Mouse (Mus musculus) embryonic facial prominence, embryonic 13.5 days (tissue): ENCODE measurements around the gene Ccdc138. TPM values are rescaled to one million over a fixed set of nuclear protein-coding genes. Genes with fewer than 3 reads are reported as not detected.
"Not testable (repeated sequence)": the region's sequence is repeated elsewhere in the genome, so short reads cannot be mapped to it uniquely, and the experiment has no call there.

Experiments
- ATAC-seq: fragments of 200-750 bp; cut with Nextera tagmentation; 2 replicates; pipeline ENCODE4 v1.8.0; 2017; ENCODE audit warnings: low read depth; ENCODE audit not compliant: insufficient number of reproducible peaks, insufficient read depth, low FRiP score, low TSS enrichment
- H3K27ac ChIP-seq: fragments of 300-500 bp; sonication (generic); 2 replicates; pipeline ENCODE4 v1.5.1; 2015; ENCODE audit warnings: moderate library complexity, mild to moderate bottlenecking, inconsistent platforms
- H3K27me3 ChIP-seq: fragments of 300-500 bp; sonication (generic); 2 replicates; pipeline ENCODE4 v1.6.1; 2015; ENCODE audit warnings: mild to moderate bottlenecking, inconsistent platforms
- H3K36me3 ChIP-seq: fragments of 300-500 bp; sonication (generic); 2 replicates; pipeline ENCODE4 v1.6.1; 2015; ENCODE audit warnings: mild to moderate bottlenecking, inconsistent platforms
- H3K4me1 ChIP-seq: fragments of 300-500 bp; sonication (generic); 2 replicates; pipeline ENCODE4 v1.6.1; 2015; ENCODE audit warnings: inconsistent platforms
- H3K4me2 ChIP-seq: fragments of 300-500 bp; sonication (generic); 2 replicates; pipeline ENCODE4 v1.6.1; 2015; ENCODE audit warnings: moderate library complexity, mild to moderate bottlenecking, inconsistent platforms
- H3K4me3 ChIP-seq: fragments of 300-500 bp; sonication (generic); 2 replicates; pipeline ENCODE4 v1.5.1; 2015; ENCODE audit warnings: mild to moderate bottlenecking, inconsistent platforms
- H3K9ac ChIP-seq: fragments of 300-500 bp; sonication (generic); 2 replicates; pipeline ENCODE4 v1.6.1; 2015; ENCODE audit warnings: mild to moderate bottlenecking, inconsistent platforms
- H3K9me3 ChIP-seq: fragments of 300-500 bp; sonication (generic); 2 replicates; pipeline ENCODE4 v1.6.1; 2016; ENCODE audit warnings: inconsistent platforms
- WGBS: fragments of 180-500 bp; shearing (Covaris S2); methylation state at CpG from one replicate; pipeline ENCODE4 v1.1.7; 2015; ENCODE audit warnings: mixed read lengths; 5-methylcytosine and 5-hydroxymethylcytosine counted together
- polyA plus RNA-seq: library from polyadenylated mRNA; unstranded; fragments of >200 nt; fragmentation: Nextera tagmentation; extraction: Ambion mirVana; gene quantifications from 2 replicates; pipeline ENCODE4 v1.2.1, GENCODE M21; 2015

Gene Ccdc138
- polyA plus RNA-seq, 1 experiment from 2014 or later: 13.5 TPM

DNA sequence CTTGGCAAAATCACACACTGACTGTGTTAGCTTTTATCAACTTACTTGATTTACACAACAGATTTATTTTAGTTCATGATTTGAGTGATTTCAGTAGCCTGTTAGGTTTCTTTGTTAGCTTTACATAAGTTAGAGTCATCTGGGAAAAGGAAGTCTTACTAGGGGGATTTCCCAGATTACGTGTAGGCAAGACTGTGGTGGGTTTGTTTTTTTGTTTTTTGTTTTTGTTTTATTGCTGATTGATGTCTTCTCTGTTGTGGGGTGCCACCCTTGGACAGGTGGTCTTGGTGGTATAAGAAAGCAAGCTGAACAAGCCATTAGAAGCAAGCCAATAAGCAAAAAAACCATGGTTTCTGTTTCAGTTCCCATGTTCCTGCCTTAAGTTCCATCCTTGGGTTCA, 31.6 kb downstream of the Ccdc138 start:
- Histone ChIP-seq H3K9ac (no peak overlapping the region), H3K9me3 (peaks cover 3% of the 10 kb centered on the region; the same call in 1 of the 2 replicates), H3K4me1 (no peaks in the 10 kb centered on the region), H3K36me3 (peaks cover 54% of the 10 kb centered on the region), H3K4me3 (no peak overlapping the region), H3K4me2 (no peak overlapping the region), H3K27me3 (no peaks in the 10 kb centered on the region), H3K27ac (no peak overlapping the region)
- 91% methylated on average over 1 of the region's 1 CpGs for WGBS
- ATAC-seq: no peak

DNA sequence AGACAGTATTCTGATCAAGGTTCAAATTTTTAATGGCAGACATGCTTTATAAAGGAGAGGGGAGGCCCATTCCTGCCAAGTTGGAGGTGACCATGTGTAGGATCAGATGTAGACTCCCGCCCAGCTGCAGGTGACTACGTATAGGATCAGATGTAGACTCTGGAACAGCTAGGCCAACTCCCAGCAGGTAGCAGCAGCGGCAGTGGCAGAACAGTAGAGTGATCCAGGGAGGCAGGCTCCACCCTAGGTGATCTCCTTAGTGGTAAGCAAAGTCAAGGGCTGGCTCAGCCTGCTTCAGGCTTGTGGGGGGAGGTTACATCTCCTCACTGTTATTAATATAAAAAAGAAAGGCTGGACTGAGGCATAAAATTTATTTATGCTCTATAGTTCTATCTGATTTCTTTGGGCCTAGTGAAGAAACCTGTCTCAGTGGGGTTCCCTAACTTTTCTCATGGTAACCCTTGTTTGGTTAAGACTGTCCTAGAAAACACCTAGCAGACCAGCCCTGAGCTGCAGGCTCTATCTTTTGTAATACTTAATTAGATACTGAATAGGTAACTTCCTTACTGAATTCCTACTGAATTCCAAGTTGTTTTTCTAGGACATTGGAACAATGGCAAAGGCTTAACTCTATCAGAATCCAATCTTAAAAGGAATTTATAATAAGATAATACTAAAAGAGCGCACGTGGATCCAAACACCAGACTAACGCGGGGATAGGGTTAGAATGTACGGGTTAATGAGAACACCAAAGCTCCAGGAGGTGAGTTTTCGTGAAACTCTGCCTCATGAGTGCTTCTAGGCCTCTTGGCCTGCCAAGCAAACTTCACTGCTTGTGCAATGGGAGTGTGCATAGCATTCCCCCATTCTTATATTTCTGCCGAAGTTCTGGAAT, 33.4 kb downstream of the Ccdc138 start:
- no peak for ATAC-seq
- Histone ChIP-seq H3K36me3 (peaks cover 37% of the 10 kb centered on the region), H3K4me2 (no peak overlapping the region), H3K27ac (no peak overlapping the region), H3K27me3 (no peaks in the 10 kb centered on the region), H3K4me1 (no peaks in the 10 kb centered on the region), H3K9me3 (peaks cover 3% of the 10 kb centered on the region; the same call in 1 of the 2 replicates), H3K4me3 (no peak overlapping the region), H3K9ac (no peak overlapping the region)
- whole genome bisulfite sequencing: 81% methylated on average over 10 of the region's 10 CpGs

- Histone ChIP-seq H3K36me3 (peaks cover 37% of the 10 kb centered on the region), H3K9me3 (peaks cover 3% of the 10 kb centered on the region; the same call in 1 of the 2 replicates)
- ATAC-seq: no peak
These were observed 34.4 kb downstream of the Ccdc138 start for GRCm38 (mm10) chr10:58532177-58532576.

GRCm38 (mm10) chr10:58536276-58536675, 38.5 kb downstream of the Ccdc138 start:
- not testable (repeated sequence) for ATAC-seq, H3K4me1 ChIP-seq, H3K4me3 ChIP-seq, H3K4me2 ChIP-seq, H3K9ac ChIP-seq, H3K9me3 ChIP-seq, H3K27me3 ChIP-seq, H3K27ac ChIP-seq
- WGBS: 87% methylated on average over 5 of the region's 5 CpGs
- H3K36me3 ChIP-seq: peaks cover 28% of the 10 kb centered on the region

More at GRCm38 (mm10) chr10:58532177-58532576, 34.4 kb downstream of the Ccdc138 start:
- no peaks in the 10 kb centered on the region for H3K4me1 ChIP-seq
- no peak overlapping the region for H3K4me3 ChIP-seq
- no peaks in the 10 kb centered on the region for H3K27me3 ChIP-seq
- no peak overlapping the region for H3K4me2 ChIP-seq
- H3K27ac ChIP-seq: no peak overlapping the region
- WGBS: 92% methylated on average over 2 of the region's 2 CpGs
- H3K9ac ChIP-seq: no peak overlapping the region

DNA sequence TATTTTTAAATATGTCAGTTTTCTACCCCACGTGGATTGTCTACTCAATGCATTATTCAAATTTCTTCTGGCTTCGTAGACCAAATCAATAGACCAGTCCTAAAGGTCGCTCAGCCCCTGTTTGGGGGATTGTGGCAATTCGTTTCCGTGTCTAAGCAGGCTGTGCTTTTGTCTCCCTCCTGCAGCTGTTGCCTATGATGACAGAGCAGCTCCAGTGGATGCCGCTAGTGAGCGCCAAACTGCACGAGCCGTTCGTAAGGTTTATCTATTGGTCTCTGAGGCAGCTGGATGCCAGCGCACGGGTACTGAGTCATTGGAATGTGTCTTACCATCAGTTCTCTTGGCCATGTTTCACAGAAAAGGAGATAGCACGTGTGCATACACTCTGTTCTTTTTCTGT, 42.9 kb downstream of the Ccdc138 start:
- no peaks in the 10 kb centered on the region for H3K9me3 ChIP-seq
- no peaks in the 10 kb centered on the region for H3K27me3 ChIP-seq
- no peak overlapping the region for H3K27ac ChIP-seq
- no peak overlapping the region for H3K4me2 ChIP-seq
- no peak for ATAC-seq
- H3K9ac ChIP-seq: no peak overlapping the region
- H3K36me3 ChIP-seq: peaks cover 24% of the 10 kb centered on the region
- H3K4me1 ChIP-seq: no peaks in the 10 kb centered on the region
- 68% methylated on average over 13 of the region's 13 CpGs for WGBS
- H3K4me3 ChIP-seq: no peak overlapping the region

DNA sequence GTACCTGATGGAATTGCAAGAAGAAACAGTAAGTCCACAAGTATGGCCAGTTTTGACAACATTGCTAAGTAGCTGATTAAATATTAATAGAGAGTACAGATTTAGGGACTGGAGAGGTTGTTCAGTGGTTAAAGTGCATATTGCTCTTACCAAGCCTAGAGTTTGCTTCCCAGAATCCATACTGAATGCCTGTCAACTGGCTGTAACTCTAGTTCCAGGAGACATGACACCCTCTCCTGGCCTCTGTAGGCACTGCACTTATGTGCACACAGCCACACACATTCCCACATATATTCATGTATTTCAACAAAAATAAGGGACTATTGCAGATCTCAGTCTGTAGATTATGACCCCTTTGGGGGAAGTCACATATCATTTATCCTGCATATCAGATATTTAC, 51.0 kb downstream of the Ccdc138 start:
- no peak overlapping the region for H3K4me3 ChIP-seq
- no peaks in the 10 kb centered on the region for H3K4me1 ChIP-seq
- no peak overlapping the region for H3K27ac ChIP-seq
- ATAC-seq: no peak
- H3K4me2 ChIP-seq: no peak overlapping the region
- peaks cover 6% of the 10 kb centered on the region for H3K36me3 ChIP-seq
- no peaks in the 10 kb centered on the region for H3K9me3 ChIP-seq
- H3K27me3 ChIP-seq: no peaks in the 10 kb centered on the region
- H3K9ac ChIP-seq: no peak overlapping the region

DNA sequence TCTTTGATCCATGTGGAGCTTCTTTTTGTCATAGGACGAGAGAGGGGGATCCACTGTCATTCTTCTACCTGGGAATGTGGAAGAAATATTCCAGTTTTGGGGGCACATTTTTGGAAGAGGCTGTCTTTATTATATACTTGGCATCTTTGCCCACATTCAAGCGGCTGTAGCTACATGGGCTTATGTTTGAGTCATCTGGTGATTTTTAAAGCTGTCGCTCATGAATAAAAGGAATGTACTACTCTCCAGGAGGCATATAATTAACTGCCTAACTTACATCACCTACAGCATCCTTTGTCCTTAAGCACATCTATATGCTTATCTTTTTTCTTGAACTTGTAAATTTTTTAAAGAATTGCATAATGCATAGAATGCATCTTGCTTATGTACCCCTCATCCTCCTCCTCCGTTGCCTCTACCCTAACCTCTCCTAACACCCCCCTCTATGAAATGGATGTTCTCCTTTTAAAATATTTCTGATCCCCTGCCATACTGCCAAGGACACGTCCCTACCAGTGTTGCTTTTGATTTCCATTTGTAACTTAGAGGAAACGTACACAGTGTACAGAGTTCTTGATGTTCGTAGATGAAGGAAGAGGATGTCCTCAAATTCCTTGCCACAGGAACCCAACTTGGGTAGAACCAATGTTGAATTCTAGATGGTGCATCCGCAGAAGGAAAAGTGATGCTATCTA, 57.1 kb downstream of the Ccdc138 start:
- H3K4me1 ChIP-seq: no peaks in the 10 kb centered on the region
- no peak overlapping the region for H3K4me2 ChIP-seq
- no peaks in the 10 kb centered on the region for H3K27me3 ChIP-seq
- no peak overlapping the region for H3K9ac ChIP-seq
- no peak overlapping the region for H3K27ac ChIP-seq
- H3K36me3 ChIP-seq: no peaks in the 10 kb centered on the region
- no peaks in the 10 kb centered on the region for H3K9me3 ChIP-seq
- WGBS: 88% methylated on average over 8 of the region's 8 CpGs
- ATAC-seq: no peak
- H3K4me3 ChIP-seq: no peak overlapping the region

DNA sequence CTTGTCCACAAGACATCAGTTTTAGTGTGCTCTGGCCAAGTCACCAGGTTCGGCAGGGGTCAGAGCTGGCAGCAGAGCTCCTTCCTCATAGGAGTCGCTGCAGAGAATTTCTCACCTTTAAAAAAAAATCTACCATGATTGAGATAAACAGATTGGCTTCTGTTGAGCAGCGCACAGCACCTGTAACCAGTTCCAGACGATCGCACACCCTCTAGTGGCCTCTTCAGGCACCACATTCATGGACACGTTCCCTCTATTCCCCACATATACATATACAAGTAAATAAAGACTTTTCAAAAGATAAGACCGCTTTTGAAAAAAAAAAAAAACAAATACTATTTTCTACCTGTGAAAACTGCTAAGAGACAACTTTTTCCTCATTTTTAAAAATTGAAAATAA, 61.4 kb downstream of the Ccdc138 start:
- Histone ChIP-seq H3K36me3 (no peaks in the 10 kb centered on the region), H3K9ac (no peak overlapping the region)
- ATAC-seq: no peak

DNA sequence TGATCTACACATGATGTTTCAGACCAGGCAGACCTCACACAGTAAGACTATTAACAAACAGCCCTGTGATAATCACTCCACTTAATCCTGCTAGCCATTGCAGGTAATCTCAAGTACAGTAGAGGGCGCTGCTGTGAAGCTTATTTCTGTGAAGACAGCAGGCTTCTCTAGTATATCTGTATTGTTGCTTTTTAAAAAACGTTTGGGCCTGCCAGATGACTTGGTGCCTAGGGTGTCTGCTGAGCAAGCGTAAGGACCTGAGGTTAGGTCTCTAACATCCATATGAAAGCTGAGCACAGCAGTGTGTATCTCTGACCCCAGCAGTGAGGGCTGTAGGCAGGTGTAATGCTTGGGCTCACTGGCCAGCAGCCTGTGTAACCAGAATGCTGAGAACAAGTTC, 62.2 kb downstream of the Ccdc138 start:
- no peaks in the 10 kb centered on the region for H3K9me3 ChIP-seq
- no peak overlapping the region for H3K27ac ChIP-seq
- no peaks in the 10 kb centered on the region for H3K4me1 ChIP-seq
- no peak overlapping the region for H3K4me3 ChIP-seq
- H3K36me3 ChIP-seq: no peaks in the 10 kb centered on the region
- no peak for ATAC-seq
- H3K27me3 ChIP-seq: no peaks in the 10 kb centered on the region
- H3K9ac ChIP-seq: no peak overlapping the region
- 19% methylated on average over 3 of the region's 3 CpGs for WGBS
- H3K4me2 ChIP-seq: no peak overlapping the region

More for the DNA sequence above, 61.4 kb downstream of the Ccdc138 start:
- Histone ChIP-seq H3K27me3 (no peaks in the 10 kb centered on the region), H3K27ac (no peak overlapping the region), H3K4me2 (no peak overlapping the region), H3K4me3 (no peak overlapping the region), H3K9me3 (no peaks in the 10 kb centered on the region), H3K4me1 (no peaks in the 10 kb centered on the region)
- WGBS: 27% methylated on average over 7 of the region's 7 CpGs

GRCm38 (mm10) chr10:58560521-58560920, 62.8 kb downstream of the Ccdc138 start:
- 89% methylated on average over 6 of the region's 6 CpGs for WGBS
- Histone ChIP-seq H3K36me3 (no peaks in the 10 kb centered on the region), H3K4me1 (no peaks in the 10 kb centered on the region), H3K9me3 (no peaks in the 10 kb centered on the region), H3K4me3 (no peak overlapping the region), H3K27me3 (no peaks in the 10 kb centered on the region), H3K27ac (no peak overlapping the region), H3K9ac (no peak overlapping the region), H3K4me2 (no peak overlapping the region)
- no peak for ATAC-seq

DNA sequence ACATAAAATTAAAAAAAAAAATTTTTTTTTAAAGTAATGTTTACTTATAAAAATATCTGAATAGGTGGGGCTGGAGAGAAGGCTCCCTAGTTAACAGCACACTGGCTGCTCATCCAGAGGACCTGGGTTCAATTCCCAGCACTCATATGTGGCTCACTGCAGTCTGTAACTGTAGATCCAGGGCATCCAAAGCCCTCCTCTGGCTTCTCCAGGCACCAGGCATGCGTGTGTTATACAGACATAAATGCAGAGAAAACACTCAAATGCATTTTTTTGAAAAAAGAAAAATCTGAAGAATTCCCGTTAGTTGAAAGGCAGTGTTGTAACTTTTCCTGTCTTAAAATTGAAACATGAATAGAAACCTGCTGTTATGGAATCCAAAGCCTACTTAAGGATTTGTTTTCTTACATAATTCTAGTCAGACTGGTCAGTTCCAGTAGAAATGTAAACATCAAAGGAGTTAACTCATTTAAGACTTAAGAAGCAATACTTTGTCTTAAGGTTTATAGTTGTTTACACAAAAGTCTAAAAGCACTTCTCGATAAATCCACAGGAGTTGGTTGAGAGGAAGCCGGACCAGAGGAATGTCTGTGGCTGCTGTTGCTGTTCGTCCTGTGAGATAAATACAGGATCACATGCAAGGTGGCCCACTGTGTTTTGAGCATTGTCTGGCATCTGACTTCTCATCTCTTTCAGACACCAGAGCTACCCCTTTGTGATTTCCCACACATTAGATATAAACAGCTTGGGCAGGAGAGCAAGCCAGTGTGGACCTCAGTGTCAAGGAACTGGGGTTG, 87.9 kb downstream of the Ccdc138 start:
- Histone ChIP-seq H3K4me3 (no peak overlapping the region), H3K36me3 (no peaks in the 10 kb centered on the region), H3K9me3 (0 out of 2 replicates have a peak, but pooled peaks cover 3% of the 10 kb centered on the region), H3K9ac (no peak overlapping the region), H3K27me3 (no peaks in the 10 kb centered on the region), H3K4me1 (no peaks in the 10 kb centered on the region), H3K27ac (no peak overlapping the region; the same call in 1 of the 2 replicates), H3K4me2 (no peak overlapping the region)
- no peak for ATAC-seq
- WGBS: 59% methylated on average over 5 of the region's 5 CpGs
